Mouse (Mus musculus) stomach, postnatal 0 days (tissue): ENCODE results near the gene Cpsf7.

Experiments
- CTCF ChIP-seq: IDR thresholded peaks from 2 replicates; pipeline ENCODE4 v1.5.1; 2016; ENCODE audit warnings: antibody characterized with exemption, low read depth, mild to moderate bottlenecking, moderate library complexity
- EP300 ChIP-seq: optimal IDR thresholded peaks from 2 replicates; pipeline ENCODE3; 2016; ENCODE audit warnings: antibody characterized with exemption

GRCm38 (mm10) chr19:10591659-10592377 is 66.8 kb downstream of the Cpsf7 start:
- TF ChIP-seq CTCF (no peak), EP300 (no peak)
